Mouse (Mus musculus): ENCODE measurements around the gene Zfp652. TPM values are rescaled to one million over a fixed set of nuclear protein-coding genes. Genes with fewer than 3 reads are reported as not detected.

The Zfp652 gene
- 53.2 to 59.1 TPM (median 57.0 TPM) in 4 replicates for total RNA-seq (2023; ENCODE audit: inconsistent age)

DNA sequence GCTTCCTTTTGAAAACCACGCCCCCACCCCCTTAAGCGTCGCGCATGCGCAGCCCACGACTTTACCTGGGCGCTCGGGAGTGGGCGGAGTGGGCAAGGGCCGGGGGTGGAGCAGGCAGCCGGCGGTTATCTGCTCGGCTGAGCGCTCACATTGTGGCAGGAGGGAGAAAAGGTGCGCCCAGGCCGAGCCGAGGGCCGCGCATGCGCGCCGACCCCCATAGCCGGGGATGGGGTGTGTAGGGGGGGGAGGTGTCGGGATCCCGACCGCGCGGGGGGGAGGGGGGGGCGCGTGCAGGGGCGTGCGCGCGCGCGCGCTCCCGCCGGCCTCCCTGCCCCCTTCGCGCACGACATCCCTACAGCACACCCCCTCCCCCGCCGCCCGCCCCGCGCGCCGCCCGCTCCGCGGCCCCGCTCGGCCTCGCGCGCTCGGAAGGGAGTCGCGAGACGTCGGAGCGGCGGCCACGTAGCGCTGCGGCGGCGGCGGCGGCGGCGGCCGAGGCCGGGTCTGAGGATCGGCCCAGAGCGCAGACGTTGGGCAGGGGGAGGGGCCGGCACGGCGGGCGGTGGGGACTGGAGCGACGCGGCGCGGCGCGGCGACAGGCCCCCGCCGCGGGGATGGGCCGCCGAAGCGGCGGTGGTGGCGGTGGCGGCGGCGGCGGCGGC lies at the start of gene Zfp652:
Gene Zfp652 (plus strand): TSS at position 111 of the 662 bp plus-strand sequence.

DNA sequence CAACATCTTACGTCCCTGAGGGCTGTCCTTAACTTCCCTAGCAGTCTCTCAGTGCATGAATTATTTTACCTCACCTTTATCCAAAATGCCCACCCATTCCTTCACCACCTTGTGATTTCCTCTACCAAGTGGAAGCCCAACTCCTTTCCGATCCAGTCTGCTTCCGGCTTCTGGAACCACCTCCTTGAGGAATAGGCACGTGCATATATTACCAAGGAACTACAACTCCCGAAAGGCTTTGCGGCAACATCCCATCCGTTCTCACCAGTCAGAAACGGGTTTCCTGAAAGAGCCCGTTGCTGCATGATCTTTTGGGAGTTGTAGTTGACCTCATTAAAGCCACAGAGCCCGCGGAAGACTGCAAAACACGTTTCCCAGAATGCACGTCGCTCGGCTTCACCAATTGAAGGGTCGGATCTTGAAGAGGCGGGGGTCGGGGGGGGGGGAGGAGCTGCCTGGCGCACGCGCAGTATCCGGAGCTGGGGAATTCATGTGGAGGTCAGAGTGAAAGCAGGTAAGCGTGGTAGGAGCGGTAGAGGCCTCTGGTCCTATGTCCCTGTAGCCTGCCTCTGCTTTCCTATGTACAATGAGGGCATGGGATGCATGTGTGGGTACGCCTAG lies 45.8 kb upstream of the Zfp652 start, which contains the start of gene Phb:
Gene Phb (plus strand): TSS at position 429 of the 621 bp plus-strand sequence.

DNA sequence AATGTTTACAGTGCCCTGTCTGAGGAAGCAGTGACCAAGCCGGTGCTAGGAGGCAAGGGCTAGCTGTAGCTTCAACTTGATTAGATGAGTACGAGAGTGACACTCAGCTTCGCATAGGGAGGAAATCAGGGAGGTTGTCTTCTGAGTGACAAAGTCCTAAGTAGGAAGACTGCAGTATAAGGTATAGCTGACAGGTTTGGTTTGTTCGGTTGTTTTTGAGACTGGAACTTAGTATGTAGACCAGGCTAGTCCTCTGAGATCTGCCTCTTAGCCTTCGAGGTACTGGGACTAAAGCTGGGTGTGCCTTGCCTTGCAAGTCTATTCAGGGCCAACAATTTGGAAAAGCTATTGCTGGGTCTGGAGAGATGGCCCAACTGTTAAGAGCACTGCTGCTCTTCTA lies 10.8 kb downstream of the Zfp652 start, which contains the start of gene B130006D01Rik:
Gene B130006D01Rik (plus strand): TSS at position 301 of the 400 bp plus-strand sequence.

DNA sequence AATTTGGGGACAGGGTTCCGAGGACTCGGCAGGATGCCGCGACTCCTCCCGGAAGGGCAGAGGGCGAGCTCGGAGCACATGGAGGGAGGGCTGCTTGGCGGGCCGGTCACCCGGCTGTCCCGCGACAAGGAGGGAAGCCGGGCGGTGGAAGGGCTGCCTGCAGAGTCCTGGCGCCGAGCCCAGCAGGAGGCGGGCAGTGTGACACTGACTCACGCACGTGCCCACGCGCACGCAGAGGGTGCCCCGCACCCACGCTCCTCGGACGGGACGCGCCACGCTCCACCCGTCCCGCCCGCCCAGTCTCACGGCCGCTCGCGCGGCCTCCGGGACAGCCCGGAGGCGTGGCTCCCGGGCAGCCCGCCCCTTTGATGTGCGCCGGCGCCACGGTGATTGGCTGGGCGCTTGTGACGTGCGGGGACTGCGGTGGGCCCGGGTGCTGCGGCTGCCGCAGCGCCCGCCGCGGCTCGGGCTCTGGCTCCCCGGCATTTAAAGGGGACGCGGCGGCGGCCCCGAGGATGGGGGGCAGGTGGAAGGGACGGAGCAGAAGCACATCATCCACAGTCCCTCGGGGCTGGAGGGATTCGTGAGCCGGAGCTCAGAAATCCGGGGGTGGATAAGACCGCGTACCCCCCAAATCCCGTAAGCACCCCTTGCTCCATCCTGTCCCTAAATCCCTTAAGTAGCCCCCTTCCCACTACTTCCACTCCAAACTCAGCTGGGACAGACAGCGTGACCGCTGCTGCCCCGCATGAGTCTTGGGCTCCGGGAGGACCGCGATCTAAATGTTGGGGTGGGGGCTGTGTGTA lies 111.8 kb downstream of the Zfp652 start, which contains the start of gene Phospho1:
Gene Phospho1 (plus strand): TSS at position 429 of the 806 bp plus-strand sequence.

DNA sequence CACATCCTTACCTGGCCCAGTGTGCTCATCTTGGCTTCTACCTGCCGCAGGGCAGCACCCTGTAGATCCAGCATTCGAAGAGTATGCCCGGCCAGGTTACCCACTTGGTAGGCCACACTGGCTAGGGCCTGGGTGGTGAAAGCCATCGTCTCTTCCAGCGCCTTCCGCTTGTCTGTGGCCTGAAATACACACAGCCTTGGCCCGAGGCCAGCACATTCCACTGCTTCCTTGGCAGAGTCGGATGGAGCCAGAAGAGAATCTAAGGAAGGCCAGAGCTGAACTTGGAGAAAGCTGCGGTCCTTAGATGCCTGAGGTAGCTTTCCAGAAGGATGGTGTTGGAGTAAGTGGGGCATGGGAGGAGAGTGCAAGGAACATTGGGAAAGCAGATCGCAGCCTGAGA lies 124.6 kb downstream of the Zfp652 start, which contains the start of gene Gngt2:
Gene Gngt2 (plus strand): TSS at position 158 of the 400 bp plus-strand sequence.

DNA sequence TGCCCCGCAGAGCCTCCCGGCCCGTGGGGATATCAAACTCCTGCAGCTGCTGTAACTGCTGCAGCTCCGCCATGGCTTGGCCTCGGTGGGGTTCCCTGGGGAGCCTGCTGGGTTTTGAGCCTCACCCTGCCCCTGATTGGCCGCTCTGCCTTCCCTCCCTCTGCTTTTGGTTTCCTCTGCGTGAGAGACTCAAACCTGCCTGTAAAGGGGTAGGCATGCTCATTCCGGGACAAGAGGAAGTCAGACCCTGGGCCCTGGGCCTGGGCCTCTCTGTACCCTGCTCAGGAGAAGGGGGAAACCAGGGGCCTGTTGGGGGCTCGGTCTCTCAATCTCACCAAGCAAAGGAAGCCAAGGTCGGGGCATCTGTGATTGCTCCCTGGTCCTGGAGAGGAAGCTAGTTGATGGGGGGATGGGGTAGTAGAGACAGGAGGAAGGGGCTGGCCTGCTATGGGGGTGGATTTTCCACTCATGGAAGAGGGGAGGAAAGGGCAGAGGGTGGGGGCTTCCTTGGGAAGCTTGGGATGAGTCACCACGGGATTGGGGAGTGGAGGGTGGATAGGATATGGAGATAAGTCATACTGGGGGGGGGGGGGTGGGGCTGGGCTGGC lies 129.7 kb downstream of the Zfp652 start, which contains the start of gene Abi3:
Gene Abi3 (minus strand): TSS at position 403 of the 608 bp plus-strand sequence.

Other genes starting within 250 kb of the Zfp652 start
- not detected in 4 replicates for gene Nxph3, start 198.1 kb upstream of the Zfp652 start, total RNA-seq (2023; ENCODE audit: inconsistent age)
- gene Ngfr, start 124.9 kb upstream of the Zfp652 start, total RNA-seq (2023; ENCODE audit: inconsistent age), result 5.6 to 7.2 TPM (median 6.7 TPM) in 4 replicates
- 44.6 to 55.8 TPM (median 53.5 TPM) in 4 replicates for gene Phb, start 45.7 kb upstream of the Zfp652 start, total RNA-seq (2023; ENCODE audit: inconsistent age)
- gene B130006D01Rik, start 10.9 kb downstream of the Zfp652 start, total RNA-seq (2023; ENCODE audit: inconsistent age), result 1.9 to 2.7 TPM (median 2.2 TPM) in 4 replicates
- gene Phospho1, start 111.8 kb downstream of the Zfp652 start, total RNA-seq (2023; ENCODE audit: inconsistent age), result not detected in 4 replicates
- 54.2 to 69.8 TPM (median 60.7 TPM) in 4 replicates for gene Gngt2, start 124.5 kb downstream of the Zfp652 start, total RNA-seq (2023; ENCODE audit: inconsistent age)
- gene Abi3, start 129.8 kb downstream of the Zfp652 start, total RNA-seq (2023; ENCODE audit: inconsistent age), result 78.5 to 94.6 TPM (median 87.2 TPM) in 4 replicates
- gene B4galnt2, start 202.2 kb downstream of the Zfp652 start, total RNA-seq (2023; ENCODE audit: inconsistent age), result 0.90 to 1.3 TPM (median 1.2 TPM) in 3 of 4 replicates, not detected in the other

All from B cell, adult (primary cell).